Mouse (Mus musculus) embryo, embryonic 10 days (tissue): ENCODE results near the gene Thrap3.
A peak's percentile ranks its signal among the peaks of the same experiment; 100 is the strongest.
"Not testable (repeated sequence)": the region's sequence is repeated elsewhere in the genome, so short reads cannot be mapped to it uniquely, and the experiment has no call there.

Experiments
- DNase-seq: peaks from one replicate; pipeline ENCODE4 v3.0.0-alpha.2; 2015; ENCODE audit warnings: low spot score

Gene Thrap3

GRCm38 (mm10) chr4:126165092-126165491, 37.5 kb downstream of the Thrap3 start:
- DNase-seq: not testable (repeated sequence)

GRCm38 (mm10) chr4:126163685-126164084, 38.9 kb downstream of the Thrap3 start:
- no peak for DNase-seq

DNA sequence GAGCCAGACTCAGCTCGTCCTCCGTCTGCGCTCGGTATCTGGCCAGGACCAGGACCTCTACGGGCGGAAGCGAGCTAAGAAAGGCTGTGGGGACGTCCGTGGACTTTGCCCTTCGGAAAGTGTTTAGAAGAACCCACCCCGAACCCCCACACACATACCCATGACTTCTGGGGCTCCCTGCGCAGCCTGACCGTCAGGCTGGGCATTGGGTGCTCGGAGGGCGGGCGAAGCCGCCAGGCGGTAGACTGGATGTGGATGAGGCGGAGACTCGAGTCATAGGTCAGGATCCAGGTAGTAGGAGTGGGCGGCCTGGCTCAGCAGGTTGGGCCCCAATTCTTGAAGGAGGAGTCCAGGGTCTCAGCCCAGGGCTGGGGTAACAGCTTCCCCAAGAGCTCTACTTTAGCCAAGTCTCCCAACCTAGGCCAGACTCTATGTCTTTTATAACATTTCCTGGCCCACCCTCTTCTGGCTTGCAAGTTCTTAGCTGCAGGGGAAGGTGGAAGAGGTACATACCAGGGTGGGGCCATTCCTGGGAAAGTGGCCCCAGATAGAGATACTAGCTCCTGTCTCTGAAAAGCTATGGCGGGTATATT, 39.4 kb downstream of the Thrap3 start, which contains the start of gene Sh3d21:
Gene Sh3d21, minus strand, starts transcription at position 425 of the 593 bp plus-strand sequence.
- peak; percentile 44 for DNase-seq

DNA sequence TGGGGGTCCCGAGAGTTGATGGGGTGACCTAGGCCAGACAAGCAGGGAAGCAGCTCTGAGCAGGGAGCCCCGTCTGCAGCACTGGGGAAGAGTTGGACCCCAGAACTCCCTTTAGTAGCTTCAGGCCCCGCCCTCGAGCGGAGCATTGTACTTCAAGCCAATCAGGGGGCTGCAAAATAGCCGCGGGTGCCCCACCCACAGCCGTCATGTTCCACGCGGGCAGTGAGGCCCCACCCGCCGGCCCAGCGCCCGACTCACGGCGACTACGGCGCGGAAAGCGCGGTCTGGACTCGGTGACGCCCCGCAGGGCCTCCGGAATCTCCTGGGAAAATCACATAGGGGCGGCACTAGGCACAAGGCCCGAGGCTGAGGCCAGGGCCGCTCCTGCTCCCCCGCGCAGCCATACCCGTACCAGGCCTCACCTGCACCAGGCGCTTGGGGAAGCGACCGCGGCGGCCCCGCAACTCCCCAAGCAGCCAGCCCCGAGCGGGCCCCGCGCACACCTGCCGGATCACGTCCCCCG, 40.0 kb downstream of the Thrap3 start:
- DNase-seq: peak; percentile 81

DNA sequence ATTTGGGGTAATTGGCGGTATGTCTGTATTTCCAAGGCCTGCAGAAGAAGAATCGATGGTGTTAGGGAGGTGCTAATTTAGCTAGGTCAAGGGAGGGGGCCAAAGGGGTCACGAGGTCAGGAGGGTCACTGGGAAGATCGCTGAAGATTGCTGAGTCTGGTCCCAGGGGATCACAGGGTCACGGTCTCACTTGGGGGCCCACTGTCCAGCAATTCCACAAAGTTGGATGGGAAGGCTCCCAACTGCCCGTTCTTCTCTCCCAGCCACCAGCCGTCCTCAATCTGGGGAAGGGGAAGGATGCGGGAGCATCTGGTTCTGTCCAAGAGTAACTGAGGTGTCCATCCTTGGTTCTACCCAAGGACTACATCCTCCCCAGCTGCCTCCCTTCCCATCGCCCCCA, 40.6 kb downstream of the Thrap3 start:
- no peak for DNase-seq

GRCm38 (mm10) chr4:126161456-126161855, 41.1 kb downstream of the Thrap3 start:
- no peak for DNase-seq

GRCm38 (mm10) chr4:126160981-126161380, 41.6 kb downstream of the Thrap3 start:
- DNase-seq: no peak

GRCm38 (mm10) chr4:126159455-126159854, 43.1 kb downstream of the Thrap3 start:
- no peak for DNase-seq

DNA sequence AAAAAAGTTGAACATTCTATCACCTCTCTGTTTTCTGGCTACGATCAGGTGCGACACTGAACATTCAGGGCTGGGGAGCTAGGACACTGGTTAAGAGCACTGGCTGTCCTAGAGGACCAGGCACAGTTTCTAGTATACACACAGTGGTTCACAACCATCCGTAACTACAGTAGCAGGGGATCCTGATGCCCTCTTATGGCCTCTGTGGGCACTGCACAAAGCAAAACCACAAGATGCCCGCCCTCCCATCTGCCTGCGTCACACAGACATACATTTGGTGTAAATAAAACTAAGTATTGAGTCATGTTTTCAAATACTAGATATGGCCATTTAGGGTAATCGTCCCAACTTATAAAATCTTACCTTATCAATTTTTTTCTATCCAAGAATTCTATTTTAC, 45.0 kb downstream of the Thrap3 start:
- no peak for DNase-seq

DNA sequence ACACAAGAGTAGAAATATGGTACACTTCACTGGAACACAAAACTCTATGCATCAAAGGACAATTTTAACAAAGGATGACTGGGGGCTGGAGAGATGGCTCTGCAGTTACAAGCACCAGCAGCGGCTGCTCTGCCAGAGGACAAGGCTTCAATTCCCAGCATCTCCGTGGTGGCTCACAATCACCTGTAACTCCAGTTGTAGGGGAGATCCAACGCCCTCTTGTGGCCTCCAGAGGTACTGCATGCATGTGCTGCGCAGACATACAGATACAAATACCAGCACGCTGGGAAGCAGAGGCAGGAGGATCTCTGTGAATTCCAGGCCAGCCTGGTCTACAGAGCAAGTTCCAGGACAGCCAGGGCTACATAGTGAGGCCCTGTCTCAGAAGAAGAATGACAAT, 45.9 kb downstream of the Thrap3 start:
- no peak for DNase-seq

DNA sequence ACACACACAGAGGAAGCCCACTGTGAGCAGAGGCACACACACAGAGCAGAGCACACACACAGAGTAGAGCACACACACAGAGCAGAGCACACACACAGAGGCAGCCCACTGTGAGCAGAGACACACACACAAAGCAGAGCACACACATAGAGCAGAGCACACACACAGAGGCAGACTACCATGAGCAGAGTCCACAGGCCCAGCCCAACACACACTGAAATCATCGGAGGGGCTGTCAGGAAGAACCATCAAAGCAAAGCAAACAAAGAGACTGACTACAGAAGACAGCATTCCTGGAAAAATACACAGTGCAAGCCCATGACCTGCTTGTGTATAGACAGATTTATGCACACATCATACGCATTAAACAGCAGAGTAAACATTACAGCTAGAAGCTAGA, 46.7 kb downstream of the Thrap3 start:
- no peak for DNase-seq

DNA sequence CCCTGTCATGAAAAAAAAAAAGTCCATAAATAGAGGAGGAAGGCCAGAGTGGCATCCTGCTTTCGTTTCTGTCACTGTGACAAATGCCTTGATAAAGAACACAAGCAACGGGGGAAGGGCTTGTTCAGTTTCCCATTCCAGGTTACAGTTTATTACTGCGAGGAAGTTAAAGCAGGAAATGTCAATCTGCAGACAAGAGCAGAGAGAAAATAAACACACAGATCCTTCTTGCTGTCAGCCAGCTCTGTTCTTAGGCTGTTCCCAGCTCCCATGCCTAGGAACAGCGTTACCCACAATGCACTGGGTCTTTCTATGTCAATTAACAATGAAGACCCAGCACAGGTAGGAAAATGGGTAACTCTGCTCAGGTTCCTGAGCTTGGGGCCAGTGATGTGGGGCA, 47.4 kb downstream of the Thrap3 start:
- DNase-seq: peak; percentile 35

DNA sequence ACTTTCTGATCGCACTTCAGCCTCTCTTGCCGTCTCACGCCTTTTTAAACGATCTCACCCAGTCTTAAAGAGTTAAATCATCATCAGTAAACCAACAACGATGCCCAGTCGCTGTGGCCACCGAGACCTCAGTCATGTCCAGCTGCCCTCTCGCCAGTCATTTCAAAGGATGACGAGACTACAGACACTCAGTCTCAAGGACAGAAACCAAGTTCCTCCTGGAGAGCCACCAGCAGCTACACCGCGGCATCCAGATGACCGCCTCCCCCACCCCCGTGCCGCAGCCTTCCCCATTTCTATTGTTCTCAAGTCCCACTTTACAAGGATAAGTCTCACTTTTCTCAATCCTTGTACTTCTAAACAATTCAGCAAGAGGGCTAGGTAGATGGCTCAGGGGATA, 49.7 kb downstream of the Thrap3 start:
- no peak for DNase-seq

DNA sequence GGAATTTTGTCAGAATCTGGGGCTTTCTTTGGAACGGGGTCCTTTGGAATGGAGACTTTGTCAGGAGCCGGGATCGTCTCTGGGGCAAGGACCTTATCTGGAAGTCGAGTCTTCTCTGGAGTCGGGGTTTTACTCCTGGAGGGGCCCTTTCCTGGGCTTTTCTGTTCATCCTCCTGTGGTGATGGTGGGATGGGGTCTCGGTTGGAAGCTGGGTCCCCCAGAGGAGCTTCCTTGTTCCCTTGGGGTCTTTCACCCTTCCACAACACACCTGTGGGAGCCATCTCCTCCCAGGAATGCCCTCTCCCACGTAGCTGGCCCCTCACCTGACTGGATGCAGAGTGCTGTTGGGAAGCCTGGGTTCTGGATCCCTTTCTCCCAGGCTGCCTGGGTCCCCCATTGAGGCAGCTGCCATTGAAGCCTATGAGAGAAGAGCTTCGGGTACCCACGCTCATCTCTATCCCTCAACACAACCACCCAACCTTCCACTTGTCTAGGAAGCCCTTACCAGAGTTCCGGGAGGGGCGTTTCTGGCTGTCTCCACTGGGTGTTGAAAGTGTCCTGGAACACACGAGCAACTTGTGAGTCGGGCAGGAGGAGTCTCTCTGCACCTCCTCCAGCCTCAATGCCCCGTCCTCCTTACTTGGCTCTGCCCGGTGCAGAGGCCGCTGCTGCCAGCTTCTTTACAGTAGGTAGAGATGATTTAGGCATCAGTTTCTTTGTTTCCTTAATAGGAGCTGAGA, 50.7 kb downstream of the Thrap3 start:
- no peak for DNase-seq

DNA sequence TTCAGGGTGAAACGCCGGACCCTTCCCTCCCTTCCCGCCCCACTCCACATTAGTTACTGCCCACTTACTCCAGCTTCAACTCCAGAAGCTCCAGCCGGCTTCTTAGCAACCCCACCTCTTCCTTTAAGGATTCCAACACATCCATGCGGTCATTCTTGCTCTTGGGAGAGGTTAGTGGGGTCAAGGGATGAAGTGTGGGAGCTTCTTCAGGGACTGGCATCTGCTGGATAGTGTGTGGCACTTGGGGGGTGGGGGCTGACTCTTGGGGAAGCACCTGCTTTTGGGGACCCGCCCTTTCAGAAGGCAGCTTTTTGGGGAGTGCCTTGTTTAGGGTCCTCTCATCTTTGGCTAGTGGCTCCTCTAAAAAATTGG, 51.6 kb downstream of the Thrap3 start:
- no peak for DNase-seq

DNA sequence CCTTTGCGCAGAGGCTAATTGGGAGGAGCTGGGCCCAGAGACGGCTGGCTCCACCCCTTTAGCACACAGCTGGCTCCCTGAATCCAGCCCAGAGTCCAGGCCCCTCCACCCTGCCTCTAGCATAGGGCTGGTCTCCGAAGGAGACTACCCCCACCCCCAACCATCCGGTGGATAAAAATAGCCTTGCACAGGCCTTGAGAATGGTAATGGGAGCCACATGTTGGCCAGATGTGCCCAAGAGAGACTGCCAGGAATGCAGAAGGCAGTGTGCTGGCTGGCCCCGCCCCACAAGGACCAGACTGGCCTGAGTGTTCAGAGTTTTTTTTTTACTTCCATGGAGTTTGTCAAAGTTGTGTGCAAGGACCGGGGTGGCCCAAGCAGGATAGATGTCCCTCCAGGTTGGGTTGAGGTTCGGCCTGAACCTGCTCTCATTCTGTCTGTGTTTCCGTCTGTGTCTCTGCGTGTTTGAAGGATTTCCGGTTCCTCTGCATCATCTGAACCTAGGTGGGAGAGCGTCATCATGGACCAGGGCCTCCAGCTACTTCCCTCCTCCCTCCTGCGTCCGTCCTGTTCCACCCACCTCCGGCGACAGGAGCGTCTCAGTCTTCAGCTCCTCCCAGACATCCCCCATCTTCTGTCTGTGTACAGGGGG, 52.1 kb downstream of the Thrap3 start:
- DNase-seq: peak; percentile 89

DNA sequence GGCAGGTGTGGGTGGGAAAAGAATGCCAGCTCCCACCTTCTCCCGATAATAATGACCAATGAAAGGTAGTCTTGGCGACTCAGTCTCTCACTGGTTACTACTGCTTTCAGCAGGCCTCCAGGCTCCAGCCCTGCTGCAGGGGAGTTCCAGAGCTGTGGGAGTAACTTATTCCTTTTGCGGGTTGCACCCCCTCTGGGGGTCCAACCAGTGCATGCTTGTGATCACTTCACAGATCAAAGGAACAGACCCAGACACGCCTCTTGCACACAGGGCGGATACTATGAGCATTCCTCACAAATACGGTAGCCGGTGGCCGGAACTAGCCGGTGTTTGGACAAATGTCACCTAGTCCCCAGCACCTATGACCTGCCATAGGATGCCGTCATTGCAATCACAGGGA, 52.8 kb downstream of the Thrap3 start:
- DNase-seq: no peak

GRCm38 (mm10) chr4:126149041-126149676, 53.4 kb downstream of the Thrap3 start:
- no peak for DNase-seq

DNA sequence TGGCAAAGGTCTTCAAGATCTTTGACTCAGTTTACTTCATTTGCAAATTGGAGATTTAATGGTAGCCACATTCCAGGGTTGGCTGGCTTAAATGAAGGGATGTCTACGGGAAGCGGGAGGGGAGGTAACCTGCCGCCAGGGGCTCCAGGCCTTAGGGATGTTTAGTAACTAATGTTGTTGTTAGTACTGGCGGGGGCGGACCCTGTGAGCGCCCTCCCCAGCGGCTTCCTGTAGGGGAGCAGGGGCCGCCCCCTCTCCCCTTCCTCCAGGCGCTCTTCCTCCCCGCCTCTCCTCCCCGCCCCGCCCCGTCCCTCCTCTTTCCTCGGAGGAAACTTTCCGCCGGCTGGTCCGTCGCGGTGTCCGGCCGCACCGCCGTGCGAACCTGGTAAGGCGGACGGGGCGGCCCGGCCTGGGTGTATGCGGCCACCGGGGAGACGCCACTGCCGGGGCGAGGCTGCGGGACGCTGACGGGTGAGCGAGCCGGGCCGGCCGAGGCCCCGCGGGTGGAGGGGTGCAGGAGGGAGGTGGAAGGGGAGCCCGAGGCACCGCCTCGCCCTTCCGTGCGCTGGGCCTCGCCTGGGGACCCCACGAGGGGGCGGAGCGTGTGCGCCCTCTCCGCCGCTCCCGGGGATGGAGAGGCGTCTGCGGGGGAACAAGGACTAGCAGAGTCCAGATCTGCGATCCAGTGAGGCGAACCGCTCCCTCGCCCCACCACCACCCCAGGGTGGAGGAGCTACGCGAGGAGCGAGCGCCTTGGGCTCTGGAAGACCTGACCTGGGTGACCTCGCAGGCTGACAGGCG, 54.2 kb downstream of the Thrap3 start:
- peak; percentile 72 for DNase-seq

GRCm38 (mm10) chr4:126147533-126148160, 54.9 kb downstream of the Thrap3 start, which contains the start of gene Eva1b:
Eva1b (plus strand) TSS chr4:126147744.
- DNase-seq: peak; percentile 90

GRCm38 (mm10) chr4:126146974-126147532, 55.5 kb downstream of the Thrap3 start:
- peak; percentile 51 for DNase-seq
